ENCODE assay signal across 7 mouse cellular contexts in genomic region chr7:25218705-25219415, GRCm38 (mm10). TPM values are rescaled to one million over a fixed set of nuclear protein-coding genes. Genes with fewer than 3 reads are reported as not detected.
DNase-seq lines count a peak whose midpoint lies in the region; ATAC-seq and TF ChIP-seq lines count a peak whose summit lies in the region.

No protein-coding gene starts in this region.

- 0 out of 4 replicates have a peak, but pooled peaks of 1 of the 2 experiments have one; percentile 43 for TF ChIP-seq POLR2A in MEL (IDR thresholded peaks at IDR 0.05; ENCODE audit: control insufficient read depth in 1 of 2, insufficient read depth in 1 of 2, low read depth in 1 of 2, low read length in 2 of 2, poor library complexity in 1 of 2)

- peak; percentile 86 for DNase-seq in MEL (ENCODE audit: low read depth, low spot score)
- DNase-seq in adrenal gland, postnatal 25 days, result peak; percentile 27
- peak; percentile 81 for DNase-seq in hindbrain, embryonic 11.5 days (ENCODE audit: low spot score)
- DNase-seq in spleen, postnatal 36 days (ENCODE audit: low spot score in 2 of 2), result peak; percentile 41 to 59

- ATAC-seq in embryonic facial prominence, embryonic 15.5 days (ENCODE audit: insufficient number of reproducible peaks, low FRiP score, low TSS enrichment, low read depth), result no peak
- ATAC-seq in hindbrain, embryonic 11.5 days (ENCODE audit: low FRiP score), result peak; percentile 41
- ATAC-seq in limb, embryonic 13.5 days (ENCODE audit: low FRiP score, low read depth), result peak; percentile 3; the same call in 1 of the 2 replicates
- ATAC-seq in midbrain, embryonic 13.5 days, result peak; percentile 15

- H3K4me2 ChIP-seq in embryonic facial prominence, embryonic 15.5 days (replicated peaks), result peak overlapping the region; percentile 94
- peak overlapping the region; percentile 98 for H3K4me2 ChIP-seq in hindbrain, embryonic 11.5 days (replicated peaks; ENCODE audit: low read depth, low read length)
- H3K4me2 ChIP-seq in limb, embryonic 13.5 days (replicated peaks), result peak overlapping the region; percentile 94
- peak overlapping the region; percentile 88 for H3K4me2 ChIP-seq in midbrain, embryonic 13.5 days (replicated peaks)

- TF ChIP-seq EP300 in MEL (IDR thresholded peaks at IDR 0.05; ENCODE audit: low read depth in 1 of 2, low read length in 2 of 2), result no peak; a peak in 1 of 4 replicates

- H3K27me3 ChIP-seq in MEL (ENCODE audit: control insufficient read depth in 1 of 2, insufficient read depth in 2 of 2, low read length in 2 of 2), result no peaks in the 10 kb centered on the region
- H3K27me3 ChIP-seq in embryonic facial prominence, embryonic 15.5 days, result no peaks in the 10 kb centered on the region
- no peaks in the 10 kb centered on the region for H3K27me3 ChIP-seq in hindbrain, embryonic 11.5 days (ENCODE audit: control insufficient read depth, insufficient read depth, low read length)
- H3K27me3 ChIP-seq in limb, embryonic 13.5 days, result no peaks in the 10 kb centered on the region
- no peaks in the 10 kb centered on the region for H3K27me3 ChIP-seq in midbrain, embryonic 13.5 days

- peak overlapping the region; percentile 58 for H3K27ac ChIP-seq in MEL (ENCODE audit: control insufficient read depth, low read depth, low read length)
- H3K27ac ChIP-seq in embryonic facial prominence, embryonic 15.5 days (replicated peaks), result peak overlapping the region; percentile 75
- 0 out of 2 replicates have a peak overlapping the region, but pooled peaks have one; percentile 45 for H3K27ac ChIP-seq in hindbrain, embryonic 11.5 days (ENCODE audit: low read depth, low read length)
- H3K27ac ChIP-seq in limb, embryonic 13.5 days, result peak overlapping the region; percentile 75
- peak overlapping the region; percentile 74 for H3K27ac ChIP-seq in midbrain, embryonic 13.5 days

- H3K36me3 ChIP-seq in MEL (ENCODE audit: control insufficient read depth in 1 of 2, insufficient read depth in 2 of 2, low read length in 2 of 2), result peaks cover 5 to 24% of the 10 kb centered on the region in 2 experiments; a peak in 3 of 4 replicates
- 0 out of 2 replicates have a peak, but pooled peaks cover 6% of the 10 kb centered on the region for H3K36me3 ChIP-seq in embryonic facial prominence, embryonic 15.5 days
- no peaks in the 10 kb centered on the region for H3K36me3 ChIP-seq in hindbrain, embryonic 11.5 days (ENCODE audit: control insufficient read depth, insufficient read depth, low read length)
- peaks cover 19% of the 10 kb centered on the region for H3K36me3 ChIP-seq in limb, embryonic 13.5 days
- peaks cover 27% of the 10 kb centered on the region for H3K36me3 ChIP-seq in midbrain, embryonic 13.5 days

- peak overlapping the region; percentile 75 to 87 for H3K4me3 ChIP-seq in MEL (ENCODE audit: control insufficient read depth in 1 of 2, insufficient read depth in 1 of 2, low read depth in 2 of 2, low read length in 2 of 2)
- H3K4me3 ChIP-seq in embryonic facial prominence, embryonic 15.5 days (replicated peaks), result peak overlapping the region; percentile 82
- peak overlapping the region; percentile 65 for H3K4me3 ChIP-seq in hindbrain, embryonic 11.5 days (ENCODE audit: low read depth, low read length)
- peak overlapping the region; percentile 76 for H3K4me3 ChIP-seq in limb, embryonic 13.5 days
- H3K4me3 ChIP-seq in midbrain, embryonic 13.5 days (replicated peaks), result peak overlapping the region; percentile 64

- no peak for TF ChIP-seq RAD21 in MEL (IDR thresholded peaks at IDR 0.05; ENCODE audit: low read depth, low read length)

- TF ChIP-seq CTCF in MEL (IDR thresholded peaks at IDR 0.05 in 2 of 3, conservative IDR thresholded peaks at IDR 0.05 in 1 of 3; ENCODE audit: control insufficient read depth in 1 of 3, insufficient read depth in 1 of 3, low read depth in 2 of 3, low read length in 3 of 3, poor library complexity in 1 of 3, severe bottlenecking in 1 of 3), result no peak

- under 1% methylated on average over 53 of the region's 53 CpGs for WGBS in embryonic facial prominence, embryonic 15.5 days
- WGBS in hindbrain, embryonic 11.5 days, result under 1% methylated on average over 45 of the region's 53 CpGs
- WGBS in limb, embryonic 13.5 days, result under 1% methylated on average over 53 of the region's 53 CpGs
- under 1% methylated on average over 53 of the region's 53 CpGs for WGBS in midbrain, embryonic 13.5 days

- peaks cover 37% of the 10 kb centered on the region for H3K79me2 ChIP-seq in MEL (ENCODE audit: control insufficient read depth, insufficient read depth, low read length, poor library complexity)

- peak overlapping the region; percentile 77 for H3K9ac ChIP-seq in MEL (ENCODE audit: control insufficient read depth, low read depth, low read length, poor library complexity, severe bottlenecking)
- H3K9ac ChIP-seq in embryonic facial prominence, embryonic 15.5 days, result peak overlapping the region; percentile 67
- H3K9ac ChIP-seq in hindbrain, embryonic 11.5 days (ENCODE audit: low read depth, low read length), result peak overlapping the region; percentile 74
- H3K9ac ChIP-seq in limb, embryonic 13.5 days, result peak overlapping the region; percentile 75
- peak overlapping the region; percentile 73 for H3K9ac ChIP-seq in midbrain, embryonic 13.5 days (replicated peaks)

- peaks cover 2 to 28% of the 10 kb centered on the region in 2 experiments for H3K4me1 ChIP-seq in MEL (ENCODE audit: control insufficient read depth in 1 of 2, insufficient read depth in 2 of 2, low read length in 2 of 2)
- H3K4me1 ChIP-seq in embryonic facial prominence, embryonic 15.5 days, result peaks cover 38% of the 10 kb centered on the region
- H3K4me1 ChIP-seq in hindbrain, embryonic 11.5 days (replicated peaks; ENCODE audit: control insufficient read depth, insufficient read depth, low read length), result peaks cover 11% of the 10 kb centered on the region
- peaks cover 31% of the 10 kb centered on the region for H3K4me1 ChIP-seq in limb, embryonic 13.5 days
- H3K4me1 ChIP-seq in midbrain, embryonic 13.5 days (replicated peaks), result peaks cover 45% of the 10 kb centered on the region

- H3K9me3 ChIP-seq in MEL (replicated peaks; ENCODE audit: insufficient read depth, low read length), result no peaks in the 10 kb centered on the region
- H3K9me3 ChIP-seq in embryonic facial prominence, embryonic 15.5 days (replicated peaks), result no peaks in the 10 kb centered on the region
- no peaks in the 10 kb centered on the region for H3K9me3 ChIP-seq in hindbrain, embryonic 11.5 days (ENCODE audit: control insufficient read depth, low read length)
- H3K9me3 ChIP-seq in limb, embryonic 13.5 days, result no peaks in the 10 kb centered on the region
- H3K9me3 ChIP-seq in midbrain, embryonic 13.5 days, result no peaks in the 10 kb centered on the region

RNA-seq across cellular contexts. Expression of gene Dedd2, which starts 1.6 kb away (rescaled TPM):
- total RNA-seq in MEL (2012; rRNA removed), result 25.2 and 28.2 TPM in 2 replicates
- 10 to 100 TPM in 1 of 2 experiments, not detected in 1; 36.6 TPM for polyA plus RNA-seq in MEL (2012; ENCODE audit: insufficient read depth in 1 of 2, insufficient read length in 2 of 2, low read depth in 1 of 2, low replicate concordance in 2 of 2, missing spikeins in 1 of 2)
- 17.5 and 18.0 TPM in 2 replicates for total RNA-seq in adrenal gland, postnatal 25 days (2021)
- polyA plus RNA-seq in embryonic facial prominence, embryonic 15.5 days (2015; fragmentation: Nextera tagmentation; extraction: Ambion mirVana), result 13.2 and 14.7 TPM in 2 replicates
- polyA plus RNA-seq in hindbrain, embryonic 11.5 days (2014; fragmentation: Nextera tagmentation; extraction: Ambion mirVana), result 7.3 and 8.5 TPM in 2 replicates
- polyA plus RNA-seq in limb, embryonic 13.5 days (2015; fragmentation: Nextera tagmentation; extraction: Ambion mirVana), result 10.2 and 10.5 TPM in 2 replicates
- polyA plus RNA-seq in midbrain, embryonic 13.5 days (2015; fragmentation: Nextera tagmentation; extraction: Ambion mirVana), result 12.5 and 13.3 TPM in 2 replicates

RNA-seq across cellular contexts. Expression of gene Zfp526, which starts 2.4 kb away (rescaled TPM):
- 8.4 and 9.5 TPM in 2 replicates for total RNA-seq in MEL (2012; rRNA removed)
- 10 to 100 TPM in 1 of 2 experiments, not detected in 1; 14.8 TPM for polyA plus RNA-seq in MEL (2012; ENCODE audit: insufficient read depth in 1 of 2, insufficient read length in 2 of 2, low read depth in 1 of 2, low replicate concordance in 2 of 2, missing spikeins in 1 of 2)
- total RNA-seq in adrenal gland, postnatal 25 days (2021), result 14.6 and 16.0 TPM in 2 replicates
- 3.3 TPM in 2 replicates for polyA plus RNA-seq in embryonic facial prominence, embryonic 15.5 days (2015; fragmentation: Nextera tagmentation; extraction: Ambion mirVana)
- 2.9 and 3.9 TPM in 2 replicates for polyA plus RNA-seq in hindbrain, embryonic 11.5 days (2014; fragmentation: Nextera tagmentation; extraction: Ambion mirVana)
- polyA plus RNA-seq in limb, embryonic 13.5 days (2015; fragmentation: Nextera tagmentation; extraction: Ambion mirVana), result 2.3 and 2.8 TPM in 2 replicates
- polyA plus RNA-seq in midbrain, embryonic 13.5 days (2015; fragmentation: Nextera tagmentation; extraction: Ambion mirVana), result 2.2 and 2.6 TPM in 2 replicates

RNA-seq across cellular contexts. Expression of gene Gsk3a, which starts 18.8 kb away (rescaled TPM):
- 59.8 and 61.5 TPM in 2 replicates for total RNA-seq in MEL (2012; rRNA removed)
- polyA plus RNA-seq in MEL (2012; ENCODE audit: insufficient read depth in 1 of 2, insufficient read length in 2 of 2, low read depth in 1 of 2, low replicate concordance in 2 of 2, missing spikeins in 1 of 2), result 100 to 1,000 TPM in 1 of 2 experiments, 10 to 100 TPM in 1; 86.6 to 149 TPM
- total RNA-seq in adrenal gland, postnatal 25 days (2021), result 97.4 and 108 TPM in 2 replicates
- 11.5 and 13.0 TPM in 2 replicates for polyA plus RNA-seq in embryonic facial prominence, embryonic 15.5 days (2015; fragmentation: Nextera tagmentation; extraction: Ambion mirVana)
- 14.1 and 16.1 TPM in 2 replicates for polyA plus RNA-seq in hindbrain, embryonic 11.5 days (2014; fragmentation: Nextera tagmentation; extraction: Ambion mirVana)
- polyA plus RNA-seq in limb, embryonic 13.5 days (2015; fragmentation: Nextera tagmentation; extraction: Ambion mirVana), result 11.9 and 13.0 TPM in 2 replicates
- polyA plus RNA-seq in midbrain, embryonic 13.5 days (2015; fragmentation: Nextera tagmentation; extraction: Ambion mirVana), result 13.7 and 15.9 TPM in 2 replicates

RNA-seq across cellular contexts. Expression of gene Erf, which starts 31.7 kb away (rescaled TPM):
- 18.4 and 24.6 TPM in 2 replicates for total RNA-seq in MEL (2012; rRNA removed)
- 10 to 100 TPM in 1 of 2 experiments, not detected in 1; 33.2 TPM for polyA plus RNA-seq in MEL (2012; ENCODE audit: insufficient read depth in 1 of 2, insufficient read length in 2 of 2, low read depth in 1 of 2, low replicate concordance in 2 of 2, missing spikeins in 1 of 2)
- 19.4 and 33.2 TPM in 2 replicates for total RNA-seq in adrenal gland, postnatal 25 days (2021)
- polyA plus RNA-seq in embryonic facial prominence, embryonic 15.5 days (2015; fragmentation: Nextera tagmentation; extraction: Ambion mirVana), result 21.0 and 22.1 TPM in 2 replicates
- 12.8 and 14.2 TPM in 2 replicates for polyA plus RNA-seq in hindbrain, embryonic 11.5 days (2014; fragmentation: Nextera tagmentation; extraction: Ambion mirVana)
- polyA plus RNA-seq in limb, embryonic 13.5 days (2015; fragmentation: Nextera tagmentation; extraction: Ambion mirVana), result 25.6 and 26.6 TPM in 2 replicates
- polyA plus RNA-seq in midbrain, embryonic 13.5 days (2015; fragmentation: Nextera tagmentation; extraction: Ambion mirVana), result 4.4 and 5.7 TPM in 2 replicates

RNA-seq across cellular contexts. Expression of gene Pou2f2, which starts 39.3 kb away (rescaled TPM):
- 0.73 and 0.75 TPM in 2 replicates for total RNA-seq in MEL (2012; rRNA removed)
- 1 to 10 TPM in 1 of 2 experiments, not detected in 1; 6.4 TPM for polyA plus RNA-seq in MEL (2012; ENCODE audit: insufficient read depth in 1 of 2, insufficient read length in 2 of 2, low read depth in 1 of 2, low replicate concordance in 2 of 2, missing spikeins in 1 of 2)
- total RNA-seq in adrenal gland, postnatal 25 days (2021), result 0.67 and 1.0 TPM in 2 replicates
- 1.1 and 2.0 TPM in 2 replicates for polyA plus RNA-seq in embryonic facial prominence, embryonic 15.5 days (2015; fragmentation: Nextera tagmentation; extraction: Ambion mirVana)
- polyA plus RNA-seq in hindbrain, embryonic 11.5 days (2014; fragmentation: Nextera tagmentation; extraction: Ambion mirVana), result 40.1 and 51.9 TPM in 2 replicates
- polyA plus RNA-seq in limb, embryonic 13.5 days (2015; fragmentation: Nextera tagmentation; extraction: Ambion mirVana), result 2.0 and 2.2 TPM in 2 replicates
- 56.2 and 62.0 TPM in 2 replicates for polyA plus RNA-seq in midbrain, embryonic 13.5 days (2015; fragmentation: Nextera tagmentation; extraction: Ambion mirVana)

Comparison
In these comparisons a context has a peak if more than half of its experiments do, and no peak if none do; other contexts are left out.
1. DNase-seq: peak in every context shown above with its lines; median percentile 86 in MEL; 81 in hindbrain, embryonic 11.5 days; 50 in spleen, postnatal 36 days; 27 in adrenal gland, postnatal 25 days.